Mouse (Mus musculus) lung, postnatal 36 days (tissue): ENCODE results near the gene Gm20388.

Experiments
- DNase-seq: peaks from one replicate; pipeline ENCODE4 v3.0.0; 2022; ENCODE audit warnings: mixed read lengths

Gene Gm20388

GRCm38 (mm10) chr8:122436146-122436545 lies 2525.5 kb downstream of the Gm20388 start:
- DNase-seq: no peak

- no peak for DNase-seq
Measured at GRCm38 (mm10) chr8:122436586-122437125, 2526.0 kb downstream of the Gm20388 start.

DNA sequence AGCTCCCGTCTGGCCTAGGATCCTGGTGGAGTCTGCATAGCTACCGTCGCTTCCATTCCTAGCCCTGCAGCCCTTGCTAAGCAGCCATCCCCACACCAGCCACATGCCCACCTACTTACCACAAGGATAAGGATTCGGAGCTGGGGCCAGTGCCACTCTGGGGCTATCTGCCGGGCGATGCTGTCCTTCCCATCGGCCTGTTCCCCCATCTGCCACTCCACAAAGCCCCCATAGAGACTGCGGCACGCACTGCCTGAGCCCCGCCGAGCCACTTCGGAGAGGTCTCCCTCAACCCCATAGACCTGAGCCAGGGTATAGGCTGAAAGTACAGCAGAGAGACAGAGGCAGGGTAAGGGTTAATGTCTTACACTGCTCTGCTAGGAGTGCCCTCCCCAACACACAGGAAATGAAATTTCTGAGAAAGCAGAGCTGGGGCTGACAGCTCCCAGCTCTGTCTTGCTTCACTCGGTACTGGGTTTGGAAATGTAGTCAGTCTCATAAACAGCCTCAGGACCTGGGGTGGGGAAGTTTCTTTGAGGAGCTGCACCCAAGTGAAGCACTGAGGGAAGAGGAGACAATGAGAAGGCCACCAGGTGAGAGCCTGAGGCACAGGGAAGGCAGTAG lies 2527.2 kb downstream of the Gm20388 start:
- peak; percentile 45 for DNase-seq

DNA sequence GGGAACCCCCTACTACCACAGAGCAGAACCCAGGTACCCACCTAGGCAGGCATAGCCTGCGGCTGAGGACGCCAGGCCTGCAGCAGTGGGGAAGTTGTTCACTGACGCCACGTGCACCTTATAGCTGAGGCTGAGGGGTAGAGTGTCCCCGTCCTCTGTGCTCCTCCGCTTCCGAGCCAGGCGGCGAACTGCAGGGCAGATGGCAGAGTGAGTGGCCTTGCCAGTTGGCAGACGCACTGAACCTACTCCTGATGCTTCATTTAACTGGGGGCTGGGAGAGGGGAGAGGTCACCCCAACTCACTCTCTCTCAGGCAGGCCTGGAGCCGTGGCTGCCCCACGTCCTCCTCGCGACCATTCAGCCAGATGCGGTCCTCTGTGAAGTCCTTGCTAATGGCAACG lies 2528.7 kb downstream of the Gm20388 start:
- DNase-seq: no peak

GRCm38 (mm10) chr8:122441326-122441725 lies 2530.7 kb downstream of the Gm20388 start:
- no peak for DNase-seq

GRCm38 (mm10) chr8:122442356-122442755 lies 2531.7 kb downstream of the Gm20388 start:
- DNase-seq: no peak

DNA sequence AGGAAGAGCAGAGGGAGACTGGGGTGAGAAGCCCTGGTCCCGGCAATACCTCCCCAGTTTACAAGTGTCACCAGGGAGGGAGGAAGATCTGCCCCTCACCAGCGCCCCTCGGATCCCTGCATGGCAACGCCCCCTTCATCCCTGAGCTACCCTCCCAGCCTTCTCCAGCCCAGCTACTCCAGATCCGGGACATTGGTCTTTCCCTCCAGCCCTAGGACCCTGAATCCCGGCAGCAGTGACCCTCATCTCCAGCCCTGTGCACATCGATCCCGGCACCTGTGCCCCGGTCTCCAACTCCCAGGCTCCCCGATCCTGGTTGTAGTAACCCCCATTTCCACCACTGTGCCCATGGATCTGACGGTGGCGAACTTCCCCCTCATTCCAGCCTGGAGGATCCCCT lies 2532.1 kb downstream of the Gm20388 start:
- no peak for DNase-seq

- DNase-seq: peak; percentile 100
Measured at GRCm38 (mm10) chr8:122443262-122444006, 2532.8 kb downstream of the Gm20388 start, which contains the start of gene Mvd. Gene Mvd, minus strand, starts transcription at chr8:122443422.

- DNase-seq: peak; percentile 96
Measured at GRCm38 (mm10) chr8:122444058-122444748, 2533.6 kb downstream of the Gm20388 start.

DNA sequence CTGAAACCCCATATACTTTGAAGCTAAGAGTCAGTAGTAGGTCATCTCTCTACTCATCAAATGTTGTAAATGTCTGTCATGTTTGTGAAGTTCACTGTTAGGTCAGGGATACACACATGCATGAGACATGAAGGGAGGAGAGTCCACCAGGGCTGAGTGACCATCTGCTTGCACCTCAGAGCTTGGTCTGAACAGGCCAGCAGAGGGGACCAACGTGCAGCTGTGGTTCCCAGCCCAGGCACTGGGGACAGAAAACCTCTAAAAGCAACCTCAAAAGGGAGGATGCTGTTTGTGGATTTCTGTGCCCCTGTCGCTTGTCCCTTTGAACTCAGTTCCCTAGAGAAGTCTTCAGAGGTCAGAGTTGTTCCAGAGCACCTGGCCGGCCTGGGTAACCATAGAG lies 2534.6 kb downstream of the Gm20388 start:
- DNase-seq: no peak

DNA sequence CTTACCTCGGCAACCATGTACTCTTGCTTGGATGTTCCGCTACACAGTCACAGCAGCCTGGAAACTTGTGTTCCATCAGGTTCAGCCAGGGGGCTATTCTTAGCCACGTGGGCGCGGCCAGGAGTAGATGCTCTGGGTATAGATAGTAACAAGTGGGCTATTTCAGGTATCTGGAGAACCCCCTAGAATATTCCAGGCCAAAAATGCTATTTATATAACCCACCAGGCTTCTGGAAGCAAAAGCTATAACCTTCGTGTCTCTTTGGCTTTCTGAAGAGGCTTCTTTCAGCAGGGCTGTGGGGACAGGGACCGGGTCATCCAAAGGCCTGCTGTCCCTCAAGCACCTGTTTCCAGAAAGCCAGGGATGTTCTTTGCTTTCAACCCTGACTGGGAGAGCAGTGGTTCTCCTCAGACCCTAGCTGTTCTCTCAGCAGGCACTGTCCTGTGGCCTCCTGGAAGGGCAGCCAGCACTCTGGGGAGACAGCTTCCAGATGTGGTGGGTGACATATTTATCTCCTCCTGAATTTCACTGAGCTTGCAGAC lies 2540.6 kb downstream of the Gm20388 start:
- DNase-seq: no peak

- DNase-seq: no peak
Measured at GRCm38 (mm10) chr8:122452154-122452553, 2541.5 kb downstream of the Gm20388 start.

GRCm38 (mm10) chr8:122454409-122454808 lies 2543.8 kb downstream of the Gm20388 start:
- DNase-seq: peak; percentile 56

GRCm38 (mm10) chr8:122457171-122457570 lies 2546.5 kb downstream of the Gm20388 start:
- no peak for DNase-seq

GRCm38 (mm10) chr8:122459218-122459900 lies 2548.7 kb downstream of the Gm20388 start:
- no peak for DNase-seq

GRCm38 (mm10) chr8:122459990-122460389 lies 2549.3 kb downstream of the Gm20388 start:
- DNase-seq: no peak

GRCm38 (mm10) chr8:122460524-122461472 lies 2550.2 kb downstream of the Gm20388 start, which contains the start of gene Snai3:
Gene Snai3, minus strand, starts transcription at chr8:122460733.
- peak; percentile 81 for DNase-seq

GRCm38 (mm10) chr8:122461473-122462148 lies 2551.0 kb downstream of the Gm20388 start:
- DNase-seq: no peak

DNA sequence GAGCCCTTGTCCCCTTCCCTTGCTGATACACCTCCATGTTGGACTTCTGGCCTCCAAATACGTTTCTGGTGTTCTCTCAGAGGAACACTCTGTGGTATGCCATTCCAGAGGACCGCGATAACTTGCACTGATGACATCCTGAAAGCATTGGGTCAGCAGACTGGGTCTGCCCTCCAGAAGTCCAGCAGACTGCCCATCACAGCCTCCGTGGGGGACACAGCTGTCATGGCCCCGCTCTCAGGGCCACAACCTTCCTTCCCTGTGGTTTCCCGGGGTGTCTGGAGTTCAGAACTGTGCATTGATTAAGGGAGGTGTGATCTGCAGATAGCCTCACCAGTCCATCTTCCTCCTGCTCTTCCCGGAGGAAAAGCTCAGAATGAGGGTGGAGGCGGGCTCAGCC lies 2551.9 kb downstream of the Gm20388 start:
- no peak for DNase-seq
